Mouse (Mus musculus) ES-E14 (cell line): ENCODE measurements around the gene Ghdc.

Experiments used
- CHD2 ChIP-seq: IDR thresholded peaks from 2 replicates; pipeline ENCODE4 v1.6.1; 2014; ENCODE audit warnings: mild to moderate bottlenecking, low read depth, low read length, inconsistent platforms
- MAFK ChIP-seq: IDR thresholded peaks from 2 replicates; pipeline ENCODE4 v1.6.1; 2014; ENCODE audit warnings: mild to moderate bottlenecking, low read depth, low read length, inconsistent platforms; ENCODE audit not compliant: insufficient read depth
- ZC3H11A ChIP-seq: IDR thresholded peaks from 2 replicates; pipeline ENCODE4 v1.6.1; 2012; ENCODE audit warnings: low read depth, mild to moderate bottlenecking, inconsistent platforms, low read length, borderline replicate concordance
- ZNF384 ChIP-seq: IDR thresholded peaks from 2 replicates; pipeline ENCODE4 v1.6.1; 2012; ENCODE audit warnings: low read depth, low read length, inconsistent platforms

- TF ChIP-seq CHD2 (no peak), ZNF384 (no peak), ZC3H11A (no peak), MAFK (no peak)
Measured at GRCm38 (mm10) chr11:100805535-100805934, 34.8 kb upstream of the Ghdc start.
